Mouse (Mus musculus): ENCODE measurements at regions not wholly inside any gene's neighbourhood (a gene's known extent, or its start where the extent isn't known, plus 50 kb on each side); places are given as distances from the start of the nearest gene placed in this dataset.
"Not testable (repeated sequence)": the region's sequence is repeated elsewhere in the genome, so short reads cannot be mapped to it uniquely, and the experiment has no call there.

GRCm38 (mm10) chr15:8824861-8825260, 114.3 kb upstream of the Slc1a3 start:
- H3K9me3 ChIP-seq (replicated peaks) = no peaks in the 10 kb centered on the region
- H3K36me3 ChIP-seq = no peaks in the 10 kb centered on the region
- H3K27ac ChIP-seq (replicated peaks) = no peak overlapping the region
- no peaks in the 10 kb centered on the region for H3K4me1 ChIP-seq
- no peak for ATAC-seq (ENCODE audit: low FRiP score)
- no peak overlapping the region for H3K4me2 ChIP-seq
- H3K27me3 ChIP-seq (replicated peaks) = no peaks in the 10 kb centered on the region
- no peak overlapping the region for H3K9ac ChIP-seq (replicated peaks)
- H3K4me3 ChIP-seq (replicated peaks) = no peak overlapping the region
- WGBS = 73% methylated on average over 6 of the region's 6 CpGs

- not testable (repeated sequence) for H3K4me2 ChIP-seq; H3K27me3 ChIP-seq (replicated peaks); H3K27ac ChIP-seq (replicated peaks); H3K4me3 ChIP-seq (replicated peaks); ATAC-seq (ENCODE audit: low FRiP score); H3K9ac ChIP-seq (replicated peaks); H3K36me3 ChIP-seq; H3K9me3 ChIP-seq (replicated peaks); H3K4me1 ChIP-seq
- 99% methylated on average over 4 of the region's 8 CpGs for WGBS
Measured at GRCm38 (mm10) chr15:8822795-8823194, 112.2 kb upstream of the Slc1a3 start.

GRCm38 (mm10) chr15:8817542-8817941, 107.0 kb upstream of the Slc1a3 start:
- no peaks in the 10 kb centered on the region for H3K36me3 ChIP-seq
- 44% methylated on average over 8 of the region's 8 CpGs for whole genome bisulfite sequencing
- H3K4me3 ChIP-seq (replicated peaks) = no peak overlapping the region
- no peak overlapping the region for H3K9ac ChIP-seq (replicated peaks)
- H3K4me2 ChIP-seq = no peak overlapping the region
- no peak overlapping the region for H3K27ac ChIP-seq (replicated peaks)
- H3K4me1 ChIP-seq = 0 out of 2 replicates have a peak, but pooled peaks cover 4% of the 10 kb centered on the region
- no peaks in the 10 kb centered on the region for H3K9me3 ChIP-seq (replicated peaks)
- ATAC-seq (ENCODE audit: low FRiP score) = no peak
- no peaks in the 10 kb centered on the region for H3K27me3 ChIP-seq (replicated peaks)

GRCm38 (mm10) chr15:8816501-8817368, 106.2 kb upstream of the Slc1a3 start:
- Histone ChIP-seq H3K9ac (replicated peaks) (no peak overlapping the region), H3K27ac (replicated peaks) (peak overlapping the region; percentile 63; the same call in 1 of the 2 replicates), H3K4me2 (no peak overlapping the region), H3K27me3 (replicated peaks) (no peaks in the 10 kb centered on the region), H3K4me1 (0 out of 2 replicates have a peak, but pooled peaks cover 4% of the 10 kb centered on the region), H3K9me3 (replicated peaks) (no peaks in the 10 kb centered on the region), H3K36me3 (no peaks in the 10 kb centered on the region), H3K4me3 (replicated peaks) (no peak overlapping the region)
- WGBS = 28% methylated on average over 10 of the region's 10 CpGs
- peak; percentile 77 for ATAC-seq (ENCODE audit: low FRiP score)

- 0 out of 2 replicates have a peak, but pooled peaks cover 4% of the 10 kb centered on the region for H3K4me1 ChIP-seq
- no peak overlapping the region for H3K9ac ChIP-seq (replicated peaks)
- no peak overlapping the region for H3K4me3 ChIP-seq (replicated peaks)
- no peak for ATAC-seq (ENCODE audit: low FRiP score)
- peak overlapping the region; percentile 63 for H3K27ac ChIP-seq (replicated peaks)
- H3K27me3 ChIP-seq (replicated peaks) = no peaks in the 10 kb centered on the region
- H3K9me3 ChIP-seq (replicated peaks) = no peaks in the 10 kb centered on the region
- WGBS = 37% methylated on average over 2 of the region's 2 CpGs
- H3K36me3 ChIP-seq = no peaks in the 10 kb centered on the region
- H3K4me2 ChIP-seq = no peak overlapping the region
Measured at GRCm38 (mm10) chr15:8815958-8816357, 105.4 kb upstream of the Slc1a3 start.

GRCm38 (mm10) chr15:8815277-8815676, 104.7 kb upstream of the Slc1a3 start:
- Histone ChIP-seq H3K27me3 (replicated peaks) (no peaks in the 10 kb centered on the region), H3K4me1 (0 out of 2 replicates have a peak, but pooled peaks cover 4% of the 10 kb centered on the region), H3K9ac (replicated peaks) (no peak overlapping the region), H3K9me3 (replicated peaks) (no peaks in the 10 kb centered on the region), H3K4me3 (replicated peaks) (no peak overlapping the region), H3K27ac (replicated peaks) (0 out of 2 replicates have a peak overlapping the region, but pooled peaks have one; percentile 63), H3K36me3 (no peaks in the 10 kb centered on the region), H3K4me2 (no peak overlapping the region)
- ATAC-seq (ENCODE audit: low FRiP score) = peak; percentile 37
- 18% methylated on average over 6 of the region's 6 CpGs for WGBS

- Histone ChIP-seq H3K36me3 (no peaks in the 10 kb centered on the region), H3K9me3 (replicated peaks) (no peaks in the 10 kb centered on the region), H3K9ac (replicated peaks) (no peak overlapping the region), H3K4me1 (no peaks in the 10 kb centered on the region), H3K4me3 (replicated peaks) (no peak overlapping the region), H3K4me2 (no peak overlapping the region), H3K27me3 (replicated peaks) (no peaks in the 10 kb centered on the region), H3K27ac (replicated peaks) (no peak overlapping the region)
- WGBS = 70% methylated on average over 8 of the region's 8 CpGs
- ATAC-seq (ENCODE audit: low FRiP score) = no peak
Measured at GRCm38 (mm10) chr15:8806354-8806753, 95.8 kb upstream of the Slc1a3 start.

- not testable (repeated sequence) for H3K9ac ChIP-seq (replicated peaks); H3K27me3 ChIP-seq (replicated peaks); ATAC-seq (ENCODE audit: low FRiP score); H3K4me3 ChIP-seq (replicated peaks); H3K36me3 ChIP-seq; H3K9me3 ChIP-seq (replicated peaks); H3K4me2 ChIP-seq; H3K4me1 ChIP-seq; H3K27ac ChIP-seq (replicated peaks)
- WGBS = 94% methylated on average over 5 of the region's 5 CpGs
Measured at GRCm38 (mm10) chr15:8805565-8805964, 95.0 kb upstream of the Slc1a3 start.

- H3K36me3 ChIP-seq = no peaks in the 10 kb centered on the region
- WGBS = 58% methylated on average over 7 of the region's 7 CpGs
- H3K27ac ChIP-seq (replicated peaks) = no peak overlapping the region
- no peak overlapping the region for H3K9ac ChIP-seq (replicated peaks)
- ATAC-seq (ENCODE audit: low FRiP score) = no peak
- no peak overlapping the region for H3K4me2 ChIP-seq
- no peaks in the 10 kb centered on the region for H3K9me3 ChIP-seq (replicated peaks)
- H3K4me3 ChIP-seq (replicated peaks) = no peak overlapping the region
- no peaks in the 10 kb centered on the region for H3K27me3 ChIP-seq (replicated peaks)
- no peaks in the 10 kb centered on the region for H3K4me1 ChIP-seq
Measured at GRCm38 (mm10) chr15:8802058-8802457, 91.5 kb upstream of the Slc1a3 start.

GRCm38 (mm10) chr15:8797015-8797414, 86.5 kb upstream of the Slc1a3 start:
- no peaks in the 10 kb centered on the region for H3K4me1 ChIP-seq
- WGBS = 92% methylated on average over 1 of the region's 1 CpGs
- no peak for ATAC-seq (ENCODE audit: low FRiP score)
- H3K27me3 ChIP-seq (replicated peaks) = no peaks in the 10 kb centered on the region
- no peak overlapping the region for H3K27ac ChIP-seq (replicated peaks)
- H3K36me3 ChIP-seq = no peaks in the 10 kb centered on the region
- H3K9me3 ChIP-seq (replicated peaks) = no peaks in the 10 kb centered on the region
- H3K4me3 ChIP-seq (replicated peaks) = no peak overlapping the region
- H3K9ac ChIP-seq (replicated peaks) = no peak overlapping the region
- H3K4me2 ChIP-seq = no peak overlapping the region

- H3K27me3 ChIP-seq (replicated peaks) = no peaks in the 10 kb centered on the region
- no peaks in the 10 kb centered on the region for H3K36me3 ChIP-seq
- H3K9me3 ChIP-seq (replicated peaks) = no peaks in the 10 kb centered on the region
- ATAC-seq (ENCODE audit: low FRiP score) = no peak
- no peak overlapping the region for H3K4me3 ChIP-seq (replicated peaks)
- WGBS = 75% methylated on average over 2 of the region's 2 CpGs
- H3K9ac ChIP-seq (replicated peaks) = no peak overlapping the region
- no peaks in the 10 kb centered on the region for H3K4me1 ChIP-seq
- H3K27ac ChIP-seq (replicated peaks) = no peak overlapping the region
- H3K4me2 ChIP-seq = no peak overlapping the region
Measured at GRCm38 (mm10) chr15:8792106-8792505, 81.5 kb upstream of the Slc1a3 start.

- Histone ChIP-seq H3K27me3 (replicated peaks) (no peaks in the 10 kb centered on the region), H3K36me3 (no peaks in the 10 kb centered on the region), H3K4me2 (no peak overlapping the region), H3K4me1 (no peaks in the 10 kb centered on the region), H3K9ac (replicated peaks) (no peak overlapping the region), H3K4me3 (replicated peaks) (no peak overlapping the region), H3K9me3 (replicated peaks) (no peaks in the 10 kb centered on the region), H3K27ac (replicated peaks) (no peak overlapping the region)
- no peak for ATAC-seq (ENCODE audit: low FRiP score)
Measured at GRCm38 (mm10) chr15:8789924-8790323, 79.4 kb upstream of the Slc1a3 start.

All from neural tube, embryonic 15.5 days (tissue).